ENCODE assay signal across 19 mouse cellular contexts in the genomic region with DNA sequence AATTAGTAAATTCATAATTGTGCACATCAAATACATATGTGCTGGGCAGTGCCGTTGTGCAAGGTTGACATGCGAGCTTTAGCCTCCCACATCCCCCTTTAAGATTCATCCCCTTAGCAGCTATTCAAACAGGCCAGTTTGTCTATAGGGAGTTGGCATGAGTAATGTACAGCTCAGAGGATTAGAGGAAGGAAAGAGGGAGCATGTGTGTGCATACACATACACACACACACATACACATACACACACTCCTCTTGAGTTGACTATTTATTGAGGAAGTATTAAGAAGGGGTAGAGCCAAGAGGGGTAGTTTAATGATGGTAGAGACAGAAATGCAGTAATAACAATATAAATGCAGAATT.
DNase-seq lines count a peak whose midpoint lies in the region; ATAC-seq lines count a peak whose summit lies in the region.
"Had no signal": no experiment of that assay in that cellular context is flagged by ENCODE, and none has a peak within 500 bp of the region (broad histone marks: within the 10 kb centered on the region; RNA-seq: fewer than 3 reads in every experiment).

No protein-coding gene starts in this region.

- H3K4me1 ChIP-seq in hindbrain, embryonic 14.5 days (replicated peaks; ENCODE audit: control insufficient read depth, insufficient read depth, low read length) = 0 out of 2 replicates have a peak, but pooled peaks cover 4% of the 10 kb centered on the region
- no peaks in the 10 kb centered on the region for H3K4me1 ChIP-seq in hindbrain, embryonic 10.5 days (replicated peaks)
- 0 out of 2 replicates have a peak, but pooled peaks cover 3% of the 10 kb centered on the region for H3K4me1 ChIP-seq in midbrain, embryonic 15.5 days
- no peaks in the 10 kb centered on the region for H3K4me1 ChIP-seq in midbrain, embryonic 10.5 days
- no peaks in the 10 kb centered on the region; the same call in 1 of the 2 replicates for H3K4me1 ChIP-seq in hindbrain, embryonic 16.5 days (ENCODE audit: control insufficient read depth, insufficient read depth, low read depth, low read length)
- H3K4me1 ChIP-seq in neural tube, embryonic 15.5 days = no peaks in the 10 kb centered on the region; the same call in 1 of the 2 replicates
- no peaks in the 10 kb centered on the region for H3K4me1 ChIP-seq in kidney, embryonic 14.5 days (ENCODE audit: control insufficient read depth, insufficient read depth, low read length)
- H3K4me1 ChIP-seq: liver, embryonic 13.5 days had no signal

- peak; percentile 51; the same call in 1 of the 2 replicates for ATAC-seq in hindbrain, embryonic 14.5 days (ENCODE audit: low FRiP score)
- ATAC-seq in midbrain, embryonic 15.5 days (replicated peaks) = 0 out of 2 replicates have a peak, but pooled peaks have one; percentile 2
- ATAC-seq in hindbrain, embryonic 16.5 days = peak; percentile 59; the same call in 1 of the 2 replicates
- 0 out of 2 replicates have a peak, but pooled peaks have one; percentile 4 for ATAC-seq in neural tube, embryonic 15.5 days (ENCODE audit: low FRiP score)
- no peak for ATAC-seq in kidney, embryonic 14.5 days (ENCODE audit: low FRiP score, low TSS enrichment)
- ATAC-seq: intestine, embryonic 16.5 days had no signal

- DNase-seq in hindbrain, embryonic 14.5 days (ENCODE audit: low spot score) = no peak
- DNase-seq in hindbrain, embryonic 10.5 days (ENCODE audit: low spot score) = no peak
- DNase-seq in midbrain, embryonic 10.5 days (ENCODE audit: low spot score) = no peak
- no peak for DNase-seq in thymus, postnatal 14 days
- DNase-seq: adrenal gland, postnatal 14 days; cerebellum, adult 2 months; cerebellum, postnatal 36 days; gastrocnemius, postnatal 14 days; kidney, adult 9 months; kidney, postnatal 25 days; liver, embryonic 13.5 days; lung, embryonic 14.5 days had no signal

- H3K27me3 ChIP-seq in hindbrain, embryonic 14.5 days (ENCODE audit: control insufficient read depth, insufficient read depth, low read length) = no peaks in the 10 kb centered on the region
- no peaks in the 10 kb centered on the region for H3K27me3 ChIP-seq in hindbrain, embryonic 10.5 days (ENCODE audit: insufficient read depth, poor library complexity, severe bottlenecking)
- H3K27me3 ChIP-seq in midbrain, embryonic 15.5 days (replicated peaks) = no peaks in the 10 kb centered on the region
- no peaks in the 10 kb centered on the region for H3K27me3 ChIP-seq in midbrain, embryonic 10.5 days (ENCODE audit: low read depth, poor library complexity, severe bottlenecking)
- H3K27me3 ChIP-seq in hindbrain, embryonic 16.5 days (replicated peaks; ENCODE audit: control insufficient read depth, insufficient read depth, low read length) = no peaks in the 10 kb centered on the region
- H3K27me3 ChIP-seq in neural tube, embryonic 15.5 days (replicated peaks) = no peaks in the 10 kb centered on the region
- no peaks in the 10 kb centered on the region for H3K27me3 ChIP-seq in kidney, embryonic 14.5 days (ENCODE audit: control insufficient read depth, insufficient read depth, low read length)
- H3K27me3 ChIP-seq: embryonic facial prominence, embryonic 15.5 days; liver, embryonic 13.5 days had no signal

- H3K4me2 ChIP-seq in hindbrain, embryonic 14.5 days (replicated peaks) = no peak overlapping the region
- no peak overlapping the region for H3K4me2 ChIP-seq in midbrain, embryonic 15.5 days
- H3K4me2 ChIP-seq in hindbrain, embryonic 16.5 days (ENCODE audit: low read length) = no peak overlapping the region
- H3K4me2 ChIP-seq in neural tube, embryonic 15.5 days = no peak overlapping the region
- no peak overlapping the region for H3K4me2 ChIP-seq in kidney, embryonic 14.5 days (replicated peaks; ENCODE audit: low read depth, low read length)
- H3K4me2 ChIP-seq: embryonic facial prominence, embryonic 15.5 days; heart, embryonic 11.5 days; liver, embryonic 13.5 days; lung, embryonic 14.5 days had no signal

- H3K36me3 ChIP-seq in hindbrain, embryonic 14.5 days (replicated peaks; ENCODE audit: control insufficient read depth, insufficient read depth) = no peaks in the 10 kb centered on the region
- no peaks in the 10 kb centered on the region for H3K36me3 ChIP-seq in hindbrain, embryonic 10.5 days
- no peaks in the 10 kb centered on the region for H3K36me3 ChIP-seq in midbrain, embryonic 15.5 days (replicated peaks)
- H3K36me3 ChIP-seq in midbrain, embryonic 10.5 days = no peaks in the 10 kb centered on the region
- no peaks in the 10 kb centered on the region for H3K36me3 ChIP-seq in hindbrain, embryonic 16.5 days (ENCODE audit: control insufficient read depth, insufficient read depth, low read length)
- no peaks in the 10 kb centered on the region for H3K36me3 ChIP-seq in neural tube, embryonic 15.5 days
- no peaks in the 10 kb centered on the region for H3K36me3 ChIP-seq in kidney, embryonic 14.5 days (ENCODE audit: control insufficient read depth, insufficient read depth, low read length)
- H3K36me3 ChIP-seq: embryonic facial prominence, embryonic 15.5 days; liver, embryonic 13.5 days had no signal

- WGBS in hindbrain, embryonic 14.5 days = 67% methylated on average over 2 of the region's 2 CpGs
- WGBS in hindbrain, embryonic 10.5 days = 84% methylated on average over 2 of the region's 2 CpGs
- WGBS in midbrain, embryonic 15.5 days = 65% methylated on average over 2 of the region's 2 CpGs
- 92% methylated on average over 2 of the region's 2 CpGs for WGBS in midbrain, embryonic 10.5 days
- 65% methylated on average over 2 of the region's 2 CpGs for WGBS in hindbrain, embryonic 16.5 days
- 34% methylated on average over 2 of the region's 2 CpGs for WGBS in neural tube, embryonic 15.5 days
- WGBS in kidney, embryonic 14.5 days = 60% methylated on average over 2 of the region's 2 CpGs

- peak overlapping the region; percentile 51; the same call in 1 of the 2 replicates for H3K27ac ChIP-seq in hindbrain, embryonic 14.5 days
- no peak overlapping the region for H3K27ac ChIP-seq in hindbrain, embryonic 10.5 days
- no peak overlapping the region for H3K27ac ChIP-seq in midbrain, embryonic 15.5 days
- no peak overlapping the region for H3K27ac ChIP-seq in midbrain, embryonic 10.5 days (replicated peaks)
- 0 out of 2 replicates have a peak overlapping the region, but pooled peaks have one; percentile 1 for H3K27ac ChIP-seq in hindbrain, embryonic 16.5 days (ENCODE audit: low read depth, low read length)
- H3K27ac ChIP-seq in neural tube, embryonic 15.5 days (replicated peaks) = peak overlapping the region; percentile 54
- H3K27ac ChIP-seq in kidney, embryonic 14.5 days (ENCODE audit: low read depth, low read length) = no peak overlapping the region
- H3K27ac ChIP-seq: embryonic facial prominence, embryonic 15.5 days; liver, embryonic 13.5 days had no signal

- no peak overlapping the region for H3K4me3 ChIP-seq in hindbrain, embryonic 14.5 days (replicated peaks; ENCODE audit: low read length)
- no peak overlapping the region for H3K4me3 ChIP-seq in hindbrain, embryonic 10.5 days
- H3K4me3 ChIP-seq in midbrain, embryonic 15.5 days = no peak overlapping the region
- H3K4me3 ChIP-seq in midbrain, embryonic 10.5 days = no peak overlapping the region
- H3K4me3 ChIP-seq in hindbrain, embryonic 16.5 days (ENCODE audit: low read length) = no peak overlapping the region
- H3K4me3 ChIP-seq in neural tube, embryonic 15.5 days (replicated peaks) = no peak overlapping the region
- H3K4me3 ChIP-seq in kidney, embryonic 14.5 days (ENCODE audit: low read length) = no peak overlapping the region
- H3K4me3 ChIP-seq: embryonic facial prominence, embryonic 15.5 days; liver, embryonic 13.5 days had no signal

- H3K9me3 ChIP-seq in hindbrain, embryonic 14.5 days (ENCODE audit: control insufficient read depth, low read length) = no peaks in the 10 kb centered on the region
- no peaks in the 10 kb centered on the region for H3K9me3 ChIP-seq in hindbrain, embryonic 10.5 days
- H3K9me3 ChIP-seq in midbrain, embryonic 15.5 days = no peaks in the 10 kb centered on the region
- H3K9me3 ChIP-seq in midbrain, embryonic 10.5 days (replicated peaks) = no peaks in the 10 kb centered on the region
- no peaks in the 10 kb centered on the region for H3K9me3 ChIP-seq in hindbrain, embryonic 16.5 days (ENCODE audit: control insufficient read depth, low read length)
- H3K9me3 ChIP-seq in neural tube, embryonic 15.5 days (replicated peaks) = no peaks in the 10 kb centered on the region
- H3K9me3 ChIP-seq in kidney, embryonic 14.5 days (ENCODE audit: control insufficient read depth, low read length) = no peaks in the 10 kb centered on the region
- H3K9me3 ChIP-seq: embryonic facial prominence, embryonic 15.5 days; liver, embryonic 13.5 days had no signal

- no peak overlapping the region for H3K9ac ChIP-seq in hindbrain, embryonic 14.5 days
- H3K9ac ChIP-seq in midbrain, embryonic 15.5 days = no peak overlapping the region
- H3K9ac ChIP-seq in hindbrain, embryonic 16.5 days (ENCODE audit: low read depth, low read length) = no peak overlapping the region
- H3K9ac ChIP-seq in neural tube, embryonic 15.5 days (replicated peaks) = no peak overlapping the region
- no peak overlapping the region for H3K9ac ChIP-seq in kidney, embryonic 14.5 days (ENCODE audit: low read depth, low read length)
- H3K9ac ChIP-seq: embryonic facial prominence, embryonic 15.5 days; liver, embryonic 13.5 days; lung, embryonic 14.5 days had no signal

Comparison
In these comparisons a context has a peak if more than half of its experiments do, and no peak if none do; other contexts are left out.
1. H3K27ac ChIP-seq: peak in hindbrain, embryonic 14.5 days (single experiment), hindbrain, embryonic 16.5 days (single experiment) and neural tube, embryonic 15.5 days (single experiment); none in hindbrain, embryonic 10.5 days (single experiment), midbrain, embryonic 15.5 days (single experiment), midbrain, embryonic 10.5 days (single experiment) and kidney, embryonic 14.5 days (single experiment).